Mouse (Mus musculus): ENCODE measurements around the gene Dnajb4.

Dnajb4 gene

DNA sequence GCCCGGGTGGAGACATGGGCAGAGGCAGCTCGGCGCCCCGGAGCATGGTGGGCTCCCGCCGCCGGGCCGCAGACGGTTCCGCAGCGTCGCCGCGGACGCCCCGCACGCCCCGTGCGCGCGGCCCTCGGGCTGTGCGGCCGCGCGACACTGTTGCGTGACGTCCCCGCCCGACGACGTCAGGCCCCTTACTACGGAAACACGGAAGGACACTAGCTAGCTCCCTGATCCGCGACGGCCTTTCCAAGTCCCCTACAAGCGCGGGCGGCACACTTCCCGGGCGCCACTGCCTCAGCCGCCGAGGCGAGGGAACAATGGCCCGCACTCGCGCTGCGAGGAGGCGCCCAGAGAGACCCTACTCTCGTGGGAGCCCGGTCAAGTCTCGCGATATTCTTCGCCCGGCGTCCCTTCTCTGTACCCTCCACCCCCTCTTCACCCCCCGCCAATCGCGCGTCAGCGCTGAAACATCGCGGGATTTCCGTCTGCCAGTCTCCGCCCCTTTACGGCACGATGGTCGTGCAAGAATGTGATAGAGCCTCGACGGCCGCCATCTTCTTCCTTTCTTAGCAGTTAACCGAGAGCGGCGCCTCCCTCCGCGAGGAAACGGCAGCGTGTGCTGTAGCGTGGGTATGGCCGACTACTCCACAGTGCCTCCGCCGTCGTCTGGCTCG is at the start of gene Dnajb4, which contains the start of gene Fubp1:
Gene Dnajb4 (minus strand): TSS at position 336 of the 668 bp plus-strand sequence.
Gene Fubp1 (plus strand): TSS at position 456 of the 668 bp plus-strand sequence.
- peak; percentile 100 for DNase-seq (ENCODE audit: low spot score)

DNA sequence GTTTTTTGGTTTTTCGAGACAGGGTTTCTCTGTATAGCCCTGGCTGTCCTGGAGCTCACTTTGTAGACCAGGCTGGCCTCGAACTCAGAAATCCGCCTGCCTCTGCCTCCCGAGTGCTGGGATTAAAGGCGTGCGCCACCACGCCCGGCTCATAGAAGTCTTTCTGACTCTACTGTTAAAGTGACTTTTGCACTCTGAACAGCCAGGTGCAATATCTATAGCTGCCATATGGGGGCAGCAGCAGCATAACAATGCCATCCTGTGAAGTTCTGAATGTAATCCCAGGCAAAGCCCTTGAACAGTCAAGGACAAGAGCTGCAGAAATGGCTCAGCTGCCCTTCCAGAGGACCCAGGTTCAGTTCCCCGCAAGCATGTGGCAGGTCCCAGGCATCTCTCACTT is 49.3 kb upstream of the Dnajb4 start:
- peak; percentile 32 for DNase-seq (ENCODE audit: low spot score)

DNA sequence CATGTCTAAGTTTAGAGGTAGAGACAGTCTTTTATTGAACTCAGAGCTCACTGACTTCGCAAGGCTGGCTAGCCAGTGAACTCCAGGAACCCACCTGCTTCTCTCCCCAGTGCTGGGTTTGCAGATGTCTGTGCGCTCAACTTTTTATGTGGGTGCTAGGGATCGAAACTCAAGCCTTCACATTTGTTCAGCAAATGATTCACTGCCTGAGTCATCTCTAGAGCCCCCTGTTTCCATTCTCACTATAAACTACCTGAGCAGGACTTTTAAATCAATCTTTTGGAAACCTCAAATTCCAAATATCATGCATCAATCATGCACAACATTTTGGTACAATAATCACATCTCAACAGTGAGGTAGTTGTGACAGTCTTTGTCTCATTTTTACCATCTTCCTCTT is 47.4 kb upstream of the Dnajb4 start:
- DNase-seq (ENCODE audit: low spot score) = no peak

DNA sequence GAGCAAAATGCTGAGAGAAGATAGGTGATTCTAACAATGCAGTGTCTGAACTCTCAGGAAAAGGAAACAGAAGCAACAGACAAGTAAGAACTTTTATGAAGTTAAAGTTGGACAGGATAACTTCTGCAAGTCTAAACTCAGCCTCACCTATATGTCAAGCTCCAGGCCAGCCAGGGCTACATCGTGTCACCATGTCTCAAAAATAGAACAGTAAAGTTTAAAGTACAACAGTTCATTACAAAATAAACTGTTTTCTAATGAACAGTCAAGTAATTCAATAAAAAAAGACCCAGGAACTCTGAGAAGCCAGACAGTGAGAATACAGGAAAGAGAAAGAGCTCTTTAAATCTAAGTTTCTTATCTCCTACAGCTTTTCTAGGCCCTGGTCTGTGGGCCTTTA is 40.4 kb upstream of the Dnajb4 start:
- DNase-seq (ENCODE audit: low spot score) = no peak

DNA sequence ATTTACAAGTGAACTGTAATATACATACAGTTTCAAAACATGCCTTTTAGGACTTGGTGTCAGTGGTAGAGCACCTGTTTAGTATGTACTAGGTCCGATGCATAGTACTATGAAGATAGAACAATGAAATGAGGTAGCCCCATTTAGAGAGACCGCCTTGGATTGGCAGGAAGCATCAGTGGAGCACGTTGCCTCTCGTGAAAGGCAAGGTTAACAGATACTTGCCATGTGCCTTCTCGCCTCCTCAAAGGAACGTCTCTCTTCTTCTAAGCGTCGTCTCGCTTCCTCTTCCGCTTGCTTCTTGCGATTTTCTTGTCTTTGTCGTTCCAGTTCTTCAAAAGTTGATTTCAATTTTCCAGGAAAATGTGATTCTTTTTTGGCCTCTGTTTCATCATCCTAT is 37.6 kb upstream of the Dnajb4 start:
- no peak for DNase-seq (ENCODE audit: low spot score)

DNA sequence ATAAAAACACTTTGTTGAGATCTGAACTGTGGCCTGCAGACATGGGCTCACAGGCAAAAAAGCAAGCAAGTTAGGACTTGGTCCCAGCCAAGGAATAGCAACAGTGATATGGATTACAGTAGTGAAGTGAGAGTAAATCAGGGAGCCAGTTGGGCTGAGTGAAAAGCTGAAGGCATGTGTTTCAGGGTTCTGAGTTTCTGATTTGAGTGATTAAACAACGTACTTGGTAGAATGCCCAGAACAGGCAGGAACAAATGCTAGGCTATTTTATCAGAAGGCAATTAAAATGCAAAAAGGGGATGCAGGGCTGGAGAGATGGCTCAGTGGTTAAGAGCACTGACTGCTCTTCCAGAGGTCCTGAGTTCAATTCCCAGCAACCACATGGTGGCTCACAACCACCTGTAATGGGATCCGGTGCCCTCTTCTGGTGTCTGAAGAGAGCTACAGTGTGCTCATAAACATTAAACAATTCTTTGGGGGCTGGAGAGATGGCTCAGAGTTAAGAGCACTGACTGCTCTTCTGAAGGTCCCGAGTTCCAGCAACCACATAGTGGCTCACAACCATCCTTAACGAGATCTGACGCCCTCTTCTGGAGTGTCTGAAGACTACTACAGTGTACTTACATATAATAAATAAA is 35.3 kb upstream of the Dnajb4 start:
- DNase-seq (ENCODE audit: low spot score) = no peak

DNA sequence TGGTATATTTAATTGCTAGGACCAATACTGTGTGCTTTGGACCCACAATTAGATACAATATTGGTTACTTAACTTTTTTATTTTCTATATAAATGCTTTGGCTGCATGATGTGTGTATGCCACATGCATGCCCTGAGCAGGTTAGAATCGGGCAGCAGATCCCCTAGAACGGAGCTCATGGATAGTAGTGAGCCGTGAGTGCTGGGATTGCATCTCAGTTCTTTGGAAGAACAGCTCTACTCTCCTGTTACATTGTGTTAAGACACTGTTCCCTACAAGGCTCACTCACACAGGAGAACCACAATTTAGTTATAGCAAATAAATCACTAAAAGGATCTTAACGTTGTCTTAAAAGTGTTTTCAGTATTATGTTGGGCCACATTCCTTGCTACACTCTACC is 33.2 kb upstream of the Dnajb4 start:
- no peak for DNase-seq (ENCODE audit: low spot score)

DNA sequence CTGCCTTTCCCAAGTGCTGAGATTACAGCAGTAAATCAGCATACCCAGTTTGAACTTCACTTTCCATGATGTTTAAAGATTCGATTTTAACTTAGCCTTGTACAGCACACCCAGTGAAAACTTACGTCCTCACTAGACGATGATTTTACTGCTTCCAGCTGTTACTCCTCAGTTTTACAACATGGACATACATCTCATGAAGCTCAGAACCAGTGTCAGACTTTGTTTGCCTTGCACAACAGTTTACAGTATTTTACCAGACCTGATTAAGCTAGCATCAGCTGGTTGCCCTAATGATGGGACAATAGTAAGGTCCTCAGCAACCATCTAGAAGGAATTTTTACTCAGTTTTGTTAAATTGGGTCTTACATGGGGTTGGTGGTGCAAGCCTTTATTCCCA is 31.0 kb upstream of the Dnajb4 start:
- DNase-seq (ENCODE audit: low spot score) = no peak

DNA sequence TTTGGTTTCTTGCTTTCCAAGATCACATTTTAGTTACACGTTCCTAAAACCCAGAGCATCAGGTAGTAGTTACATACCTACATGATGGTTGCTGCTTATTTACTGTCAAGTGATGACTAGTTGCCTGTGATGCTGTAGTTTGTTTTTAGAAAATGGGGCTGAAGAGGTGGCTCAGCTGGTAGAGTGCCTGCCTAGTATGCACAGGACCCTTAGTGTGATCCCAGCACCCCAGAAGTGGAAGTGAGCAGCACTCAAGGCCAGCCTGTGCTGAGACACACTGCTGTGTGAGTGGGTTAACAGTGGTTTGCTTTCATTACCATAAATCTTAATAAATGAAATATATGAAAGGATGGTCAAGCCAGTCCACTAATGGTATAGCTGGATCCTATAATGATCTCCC is 29.5 kb upstream of the Dnajb4 start:
- DNase-seq (ENCODE audit: low spot score) = no peak

DNA sequence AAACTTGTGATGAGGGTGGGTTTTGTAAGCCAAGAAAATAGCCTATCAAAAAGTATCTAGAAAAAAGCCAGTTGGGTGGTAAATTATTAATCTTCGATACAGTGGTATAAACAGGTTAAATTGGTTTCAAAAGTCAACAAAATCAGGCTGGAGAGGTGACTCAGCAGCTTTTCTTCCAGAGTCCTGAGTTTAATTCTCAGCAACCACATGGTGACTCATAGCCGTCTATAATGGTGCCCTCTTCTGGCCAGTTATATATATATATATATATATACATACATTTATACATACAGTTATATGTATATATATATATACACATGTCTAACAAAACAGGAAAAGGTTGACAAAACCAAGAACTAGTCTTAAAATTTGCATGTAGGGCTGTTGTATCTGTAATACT is 28.7 kb upstream of the Dnajb4 start:
- no peak for DNase-seq (ENCODE audit: low spot score)

DNA sequence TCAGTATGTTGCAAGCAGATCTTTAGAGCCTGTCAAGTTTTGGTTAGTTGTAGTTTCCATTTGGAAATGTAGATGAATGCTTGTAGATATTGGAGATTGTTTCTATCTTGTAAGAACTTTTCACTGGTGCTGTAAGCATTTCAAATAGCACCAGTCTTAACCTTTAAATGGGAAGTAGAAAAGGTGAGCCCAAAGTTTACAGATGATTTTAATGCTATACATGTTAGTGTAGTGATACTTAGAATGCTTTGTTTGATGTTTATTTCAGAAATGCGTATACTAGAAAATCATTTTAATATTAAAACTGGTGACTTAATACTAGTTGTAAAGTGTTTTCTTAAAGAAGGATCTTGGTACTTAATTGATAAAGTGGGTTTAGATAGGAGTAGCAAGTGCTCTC is 25.7 kb upstream of the Dnajb4 start:
- no peak for DNase-seq (ENCODE audit: low spot score)

DNA sequence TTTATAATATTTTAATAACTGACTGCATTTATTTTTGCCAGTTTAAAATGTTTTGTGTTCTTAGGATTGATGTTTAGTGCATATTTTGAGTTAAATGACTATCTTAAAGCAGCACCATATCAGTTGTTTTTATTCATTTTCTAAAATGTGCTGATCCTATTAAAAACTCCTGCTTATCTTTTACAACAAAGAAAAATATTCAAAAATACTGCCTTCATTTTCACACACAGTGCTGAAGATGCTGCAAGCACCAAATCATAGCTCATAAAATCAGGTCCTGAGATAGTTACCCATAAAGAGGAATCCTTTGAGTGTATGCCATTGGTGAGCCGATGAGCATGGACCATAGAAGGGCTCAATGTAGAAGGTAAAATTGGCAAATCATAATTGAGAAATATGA is 25.1 kb upstream of the Dnajb4 start:
- DNase-seq (ENCODE audit: low spot score) = no peak

DNA sequence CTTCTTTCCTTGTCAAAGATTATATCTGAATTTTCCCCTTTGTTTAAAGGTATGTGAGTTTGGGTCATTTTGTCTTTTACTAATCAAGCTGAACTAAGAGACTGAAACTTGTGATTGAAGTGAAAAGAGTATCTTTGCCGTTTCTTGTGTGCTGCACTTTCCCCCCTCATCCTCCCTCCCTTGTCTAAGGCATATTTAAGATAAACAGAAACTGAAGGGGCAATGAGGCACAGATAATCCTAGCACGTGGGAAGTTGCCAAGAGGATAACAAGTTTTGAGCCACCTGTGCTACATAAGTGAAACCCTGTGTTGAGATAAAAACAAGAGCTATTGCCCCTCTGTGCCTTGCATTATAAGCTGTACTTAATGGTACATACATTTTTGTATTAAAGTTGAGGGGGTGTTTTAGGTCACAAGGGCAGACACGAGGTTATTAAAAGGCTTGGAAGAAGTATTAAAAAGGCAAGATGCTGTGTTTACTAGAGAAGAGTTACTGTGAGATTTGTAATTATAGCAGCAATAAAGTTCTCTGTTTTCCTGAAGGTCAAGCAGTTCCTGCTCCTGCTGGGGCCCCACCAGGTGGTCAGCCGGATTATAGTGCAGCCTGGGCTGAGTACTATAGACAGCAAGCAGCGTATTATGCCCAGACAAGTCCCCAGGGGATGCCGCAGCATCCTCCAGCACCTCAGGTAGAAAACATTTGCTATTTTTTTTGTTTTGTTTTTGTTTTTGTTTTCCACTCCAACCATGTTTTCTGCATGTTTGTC is 21.4 kb upstream of the Dnajb4 start:
- no peak for DNase-seq (ENCODE audit: low spot score)

DNA sequence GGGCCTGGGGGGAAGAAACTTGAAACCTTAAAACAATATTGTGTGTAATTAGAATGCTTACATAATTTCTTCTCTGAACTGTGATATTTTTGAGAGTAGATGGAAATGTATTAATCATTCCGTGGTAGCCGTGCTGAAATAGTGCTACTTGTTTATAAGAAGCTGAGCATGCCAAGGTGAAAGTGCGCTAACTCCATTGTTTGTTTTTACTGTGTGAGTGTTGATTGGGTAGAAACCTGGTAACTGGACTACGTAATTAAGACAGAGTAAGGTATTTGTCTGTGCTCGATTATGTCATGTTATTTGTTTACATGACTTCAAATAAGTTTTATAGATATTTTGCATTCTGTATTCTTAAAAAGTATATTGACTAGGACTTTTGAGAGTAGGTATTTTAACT is 19.2 kb upstream of the Dnajb4 start:
- no peak for DNase-seq (ENCODE audit: low spot score)

DNA sequence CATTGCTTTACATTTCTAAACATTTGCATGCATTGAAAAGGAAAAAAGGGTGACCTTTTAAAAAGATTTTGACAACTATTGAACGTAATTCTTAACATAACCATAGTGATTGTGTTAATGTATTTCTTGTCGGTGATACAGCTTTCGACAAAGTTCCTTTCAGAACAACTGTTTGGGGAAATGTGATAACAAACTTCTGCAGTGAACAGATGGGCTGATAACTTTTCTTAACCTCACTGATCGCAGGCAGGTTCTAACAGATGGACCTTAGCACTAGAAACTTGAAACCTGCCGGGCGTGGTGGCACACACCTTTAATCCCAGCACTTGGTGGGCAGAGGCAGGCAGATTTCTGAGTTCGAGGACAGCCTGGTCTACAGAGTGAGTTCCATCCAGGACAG is 18.7 kb upstream of the Dnajb4 start:
- no peak for DNase-seq (ENCODE audit: low spot score)

DNA sequence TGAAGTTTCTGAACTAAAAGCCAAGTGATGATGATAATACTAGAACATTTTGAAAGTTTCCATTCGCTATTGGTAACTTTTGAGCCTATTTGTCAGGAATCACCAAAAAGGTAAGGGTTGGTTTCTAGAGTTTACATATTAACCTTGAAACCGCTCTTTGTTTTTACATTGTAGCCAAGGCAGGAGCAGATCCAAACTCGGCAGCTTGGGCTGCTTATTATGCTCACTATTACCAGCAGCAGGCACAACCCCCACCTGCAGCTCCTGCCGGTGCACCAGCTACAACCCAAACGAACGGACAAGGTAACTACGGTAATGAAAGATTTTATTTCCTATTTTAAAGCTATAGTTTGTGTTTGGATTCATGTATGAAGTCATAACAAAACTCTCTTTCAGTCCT is 15.8 kb upstream of the Dnajb4 start:
- no peak for DNase-seq (ENCODE audit: low spot score)

DNA sequence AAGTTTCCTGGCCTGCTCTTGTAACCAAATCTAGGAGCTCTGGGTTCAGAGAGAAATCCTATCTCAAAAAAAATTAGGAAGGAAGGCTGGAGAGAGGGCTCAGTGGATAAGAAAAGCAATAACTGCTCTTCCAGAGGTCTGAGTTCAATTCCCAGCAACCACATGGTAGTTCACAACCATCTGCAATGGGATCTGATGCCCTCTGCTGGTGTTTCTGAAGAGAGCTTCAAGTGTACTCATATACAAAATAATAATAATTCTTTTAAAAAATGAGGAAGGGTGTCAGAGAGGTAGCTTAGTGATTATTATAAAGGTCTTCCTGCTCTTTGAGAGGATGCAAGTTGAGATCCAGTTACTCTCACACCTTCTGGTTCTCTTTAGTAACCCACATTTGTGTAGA is 14.8 kb upstream of the Dnajb4 start:
- DNase-seq (ENCODE audit: low spot score) = no peak

DNA sequence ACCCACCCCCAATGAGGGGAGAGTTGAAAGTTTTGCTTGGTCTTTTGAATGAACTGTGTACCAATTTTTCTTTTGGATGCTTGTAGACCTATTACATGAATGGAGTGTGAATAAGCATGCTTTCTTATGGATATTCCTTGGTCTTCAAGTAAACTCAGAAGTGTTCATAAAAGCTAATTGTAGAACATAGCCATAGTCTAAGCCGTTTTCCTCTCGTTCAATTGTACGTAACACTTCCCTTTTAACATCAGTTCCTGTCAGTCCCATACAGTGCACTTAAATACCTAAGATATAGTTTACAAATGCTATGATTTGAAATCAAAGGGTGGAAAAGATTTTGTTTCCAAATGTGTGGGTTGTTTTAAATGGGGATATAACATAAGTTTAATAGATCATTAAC is 3.3 kb upstream of the Dnajb4 start:
- DNase-seq (ENCODE audit: low spot score) = no peak

DNA sequence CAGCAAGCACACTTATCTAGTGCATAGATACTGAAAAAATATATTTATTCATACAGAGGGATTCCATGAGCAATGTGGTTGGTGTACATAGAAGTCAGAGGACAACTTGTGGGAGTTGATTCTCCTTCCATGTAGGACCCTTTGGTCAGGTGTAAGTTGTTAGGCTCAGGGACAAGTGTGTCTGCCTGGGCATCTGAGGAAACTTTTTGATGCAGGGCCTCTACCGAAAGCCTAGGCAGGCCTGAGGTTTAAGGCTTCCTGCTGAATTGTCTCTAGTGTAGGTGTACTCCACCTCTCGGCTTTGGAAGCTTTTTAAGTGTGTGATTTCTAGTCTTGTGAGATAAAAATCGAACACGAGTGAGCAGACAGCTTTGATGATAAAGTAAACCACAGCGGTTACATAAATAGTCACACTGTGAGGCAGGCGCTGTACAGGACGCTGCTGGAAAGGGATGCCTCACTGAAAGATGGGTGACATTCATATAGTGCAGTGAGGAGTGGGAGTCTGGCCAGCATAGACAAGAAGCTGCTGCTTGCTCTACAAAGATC is 1.7 kb upstream of the Dnajb4 start:
- DNase-seq (ENCODE audit: low spot score) = no peak

DNA sequence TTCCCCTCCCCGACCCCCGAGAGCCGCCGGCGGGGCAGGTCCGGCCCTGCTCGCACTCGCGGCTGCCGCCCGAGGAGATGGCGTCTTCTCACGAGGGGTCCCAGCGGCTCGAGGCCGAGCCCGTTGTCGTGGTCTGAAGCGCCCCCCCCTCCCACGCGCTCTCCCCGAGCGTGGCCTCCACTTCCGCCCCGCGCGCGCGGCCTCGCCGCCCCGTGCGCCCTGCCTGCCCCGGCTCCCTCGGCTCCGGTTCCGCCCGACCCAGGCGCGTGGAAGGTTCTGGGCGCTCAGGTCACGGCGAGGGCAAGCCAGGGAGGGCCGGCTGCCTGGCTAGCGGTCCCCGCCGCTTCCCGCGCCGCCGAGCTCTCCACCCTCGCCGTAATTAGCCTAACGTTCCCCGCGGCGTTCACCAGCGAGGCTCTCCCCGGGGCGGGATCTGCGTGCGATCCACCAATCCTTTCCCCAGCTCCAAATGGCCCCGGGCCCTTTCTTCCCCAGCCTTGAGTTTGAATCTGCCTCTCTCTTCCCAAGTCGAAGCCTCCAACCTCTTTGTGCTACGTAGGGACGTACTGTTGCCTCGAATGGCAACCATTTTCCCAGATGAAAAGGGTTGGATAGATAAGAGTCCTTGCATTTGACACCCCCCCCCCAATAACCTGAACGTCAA is 758 bp upstream of the Dnajb4 start:
- peak; percentile 59 for DNase-seq (ENCODE audit: low spot score)

DNA sequence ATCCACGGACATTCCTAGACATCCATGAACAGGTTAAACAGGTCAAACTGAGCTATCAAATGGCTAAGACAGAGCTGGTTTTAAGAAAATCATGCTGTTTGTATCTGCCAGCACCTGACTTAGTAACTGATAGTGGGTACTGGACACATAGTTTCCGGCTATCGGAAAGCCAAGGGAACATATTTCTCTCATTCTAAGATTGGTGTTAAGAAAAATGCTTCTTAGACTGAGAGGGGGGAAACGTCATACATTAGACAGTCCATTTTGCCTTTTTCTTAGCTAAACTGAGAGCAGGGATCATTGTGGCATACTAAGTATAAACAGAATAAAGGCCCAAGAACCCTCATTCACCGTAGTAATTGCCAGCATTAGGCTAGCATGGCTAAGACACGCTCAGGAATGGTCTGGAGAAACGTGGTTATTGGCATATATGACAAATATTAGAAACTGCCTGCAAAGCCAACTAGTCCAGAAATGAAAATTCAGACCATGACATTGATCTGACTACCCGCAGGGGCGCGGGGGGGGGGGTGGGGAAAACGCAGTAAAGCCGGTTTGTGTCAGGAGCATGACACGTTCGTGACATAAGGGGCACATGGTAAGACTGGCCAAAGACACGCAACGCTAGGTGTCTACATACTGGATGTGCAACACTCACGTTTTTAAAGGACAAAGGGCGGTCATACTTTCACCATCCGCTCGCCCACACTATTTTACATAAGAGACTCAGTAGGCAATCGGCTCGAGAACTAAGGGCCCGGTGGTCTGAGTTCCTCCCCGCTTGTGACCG is 730 bp downstream of the Dnajb4 start:
- peak; percentile 39 for DNase-seq (ENCODE audit: low spot score)
